Mouse (Mus musculus): Measurements from ENCODE around the gene Ntsr1. TPM values are rescaled to one million over a fixed set of nuclear protein-coding genes. Genes with fewer than 3 reads are reported as not detected.

The Ntsr1 gene
- polyA plus RNA-seq, 1 experiment from 2014 or later: 0.82 TPM

- H3K36me3 ChIP-seq: no peaks in the 10 kb centered on the region
- no peak overlapping the region for H3K9ac ChIP-seq
- no peak for ATAC-seq (ENCODE audit: low FRiP score)
- H3K4me2 ChIP-seq: no peak overlapping the region
- 55% methylated on average over 13 of the region's 13 CpGs for WGBS
- H3K4me1 ChIP-seq (replicated peaks): peaks cover 28% of the 10 kb centered on the region
- no peak overlapping the region for H3K4me3 ChIP-seq
- H3K27ac ChIP-seq: no peak overlapping the region
- no peaks in the 10 kb centered on the region for H3K9me3 ChIP-seq
- peaks cover 10% of the 10 kb centered on the region; the same call in 1 of the 2 replicates for H3K27me3 ChIP-seq
Observed at GRCm38 (mm10) chr2:180511875-180512661, 12.3 kb downstream of the Ntsr1 start.

GRCm38 (mm10) chr2:180513019-180513418 lies 13.2 kb downstream of the Ntsr1 start:
- Histone ChIP-seq H3K4me3 (no peak overlapping the region), H3K36me3 (no peaks in the 10 kb centered on the region), H3K27ac (no peak overlapping the region), H3K27me3 (peaks cover 10% of the 10 kb centered on the region; the same call in 1 of the 2 replicates), H3K4me2 (no peak overlapping the region), H3K9me3 (no peaks in the 10 kb centered on the region), H3K4me1 (replicated peaks) (peaks cover 28% of the 10 kb centered on the region), H3K9ac (no peak overlapping the region)
- ATAC-seq (ENCODE audit: low FRiP score): no peak
- 64% methylated on average over 3 of the region's 3 CpGs for WGBS

GRCm38 (mm10) chr2:180513835-180514234 lies 14.1 kb downstream of the Ntsr1 start:
- Histone ChIP-seq H3K4me2 (no peak overlapping the region), H3K4me1 (replicated peaks) (peaks cover 28% of the 10 kb centered on the region), H3K4me3 (no peak overlapping the region), H3K27ac (no peak overlapping the region), H3K9me3 (no peaks in the 10 kb centered on the region), H3K36me3 (no peaks in the 10 kb centered on the region), H3K27me3 (peaks cover 10% of the 10 kb centered on the region; the same call in 1 of the 2 replicates), H3K9ac (no peak overlapping the region)
- no peak for ATAC-seq (ENCODE audit: low FRiP score)
- 33% methylated on average over 4 of the region's 4 CpGs for WGBS

- WGBS: 58% methylated on average over 5 of the region's 5 CpGs
- H3K4me1 ChIP-seq (replicated peaks): 0 out of 2 replicates have a peak, but pooled peaks cover 2% of the 10 kb centered on the region
- no peaks in the 10 kb centered on the region for H3K9me3 ChIP-seq
- H3K36me3 ChIP-seq: no peaks in the 10 kb centered on the region
- H3K4me2 ChIP-seq: no peak overlapping the region
- no peak overlapping the region for H3K4me3 ChIP-seq
- no peak for ATAC-seq (ENCODE audit: low FRiP score)
- no peak overlapping the region for H3K9ac ChIP-seq
- no peak overlapping the region for H3K27ac ChIP-seq
- H3K27me3 ChIP-seq: peaks cover 16% of the 10 kb centered on the region; the same call in 1 of the 2 replicates
Observed at GRCm38 (mm10) chr2:180521437-180522221, 21.9 kb downstream of the Ntsr1 start.

GRCm38 (mm10) chr2:180522825-180523224 lies 23.0 kb downstream of the Ntsr1 start:
- peaks cover 8% of the 10 kb centered on the region; the same call in 1 of the 2 replicates for H3K4me1 ChIP-seq (replicated peaks)
- H3K4me3 ChIP-seq: no peak overlapping the region
- no peak overlapping the region for H3K9ac ChIP-seq
- ATAC-seq (ENCODE audit: low FRiP score): no peak
- no peaks in the 10 kb centered on the region for H3K36me3 ChIP-seq
- no peak overlapping the region for H3K4me2 ChIP-seq
- no peak overlapping the region for H3K27ac ChIP-seq
- no peaks in the 10 kb centered on the region for H3K9me3 ChIP-seq
- peaks cover 20% of the 10 kb centered on the region; the same call in 1 of the 2 replicates for H3K27me3 ChIP-seq
- 78% methylated on average over 4 of the region's 4 CpGs for WGBS

GRCm38 (mm10) chr2:180527447-180527846 lies 27.7 kb downstream of the Ntsr1 start:
- Histone ChIP-seq H3K36me3 (no peaks in the 10 kb centered on the region), H3K4me1 (replicated peaks) (peaks cover 32% of the 10 kb centered on the region), H3K27ac (0 out of 2 replicates have a peak overlapping the region, but pooled peaks have one; percentile 15), H3K4me3 (no peak overlapping the region), H3K27me3 (peaks cover 34% of the 10 kb centered on the region), H3K4me2 (no peak overlapping the region), H3K9ac (peak overlapping the region; percentile 10; the same call in 1 of the 2 replicates), H3K9me3 (no peaks in the 10 kb centered on the region)
- WGBS: 59% methylated on average over 7 of the region's 7 CpGs
- no peak for ATAC-seq (ENCODE audit: low FRiP score)

GRCm38 (mm10) chr2:180527883-180528282 lies 28.1 kb downstream of the Ntsr1 start:
- ATAC-seq (ENCODE audit: low FRiP score): peak; percentile 55; the same call in 1 of the 2 replicates
- Histone ChIP-seq H3K9ac (peak overlapping the region; percentile 10; the same call in 1 of the 2 replicates), H3K4me3 (no peak overlapping the region), H3K36me3 (no peaks in the 10 kb centered on the region), H3K4me2 (no peak overlapping the region), H3K27me3 (peaks cover 34% of the 10 kb centered on the region), H3K27ac (0 out of 2 replicates have a peak overlapping the region, but pooled peaks have one; percentile 15), H3K9me3 (no peaks in the 10 kb centered on the region), H3K4me1 (replicated peaks) (peaks cover 35% of the 10 kb centered on the region)
- 10% methylated on average over 8 of the region's 8 CpGs for WGBS

- WGBS: 34% methylated on average over 7 of the region's 7 CpGs
Observed at GRCm38 (mm10) chr2:180530130-180530529, 30.4 kb downstream of the Ntsr1 start.

GRCm38 (mm10) chr2:180530584-180530983 lies 30.8 kb downstream of the Ntsr1 start:
- no peak overlapping the region for H3K4me3 ChIP-seq
- 0 out of 2 replicates have a peak overlapping the region, but pooled peaks have one; percentile 17 for H3K4me2 ChIP-seq
- peaks cover 26% of the 10 kb centered on the region for H3K27me3 ChIP-seq
- no peak overlapping the region for H3K27ac ChIP-seq
- peaks cover 41% of the 10 kb centered on the region for H3K4me1 ChIP-seq (replicated peaks)
- 12% methylated on average over 3 of the region's 3 CpGs for WGBS
- peak overlapping the region; percentile 31; the same call in 1 of the 2 replicates for H3K9ac ChIP-seq
- ATAC-seq (ENCODE audit: low FRiP score): no peak; the same call in 1 of the 2 replicates
- H3K36me3 ChIP-seq: no peaks in the 10 kb centered on the region
- H3K9me3 ChIP-seq: no peaks in the 10 kb centered on the region

More at GRCm38 (mm10) chr2:180530130-180530529, 30.4 kb downstream of the Ntsr1 start:
- H3K9me3 ChIP-seq: no peaks in the 10 kb centered on the region
- H3K27ac ChIP-seq: no peak overlapping the region
- peaks cover 30% of the 10 kb centered on the region for H3K27me3 ChIP-seq
- H3K36me3 ChIP-seq: no peaks in the 10 kb centered on the region
- no peak overlapping the region for H3K4me3 ChIP-seq
- peak overlapping the region; percentile 31; the same call in 1 of the 2 replicates for H3K9ac ChIP-seq
- H3K4me2 ChIP-seq: peak overlapping the region; percentile 17; the same call in 1 of the 2 replicates
- ATAC-seq (ENCODE audit: low FRiP score): no peak
- H3K4me1 ChIP-seq (replicated peaks): peaks cover 41% of the 10 kb centered on the region

- no peak for ATAC-seq (ENCODE audit: low FRiP score)
- no peak overlapping the region for H3K4me3 ChIP-seq
- H3K9ac ChIP-seq: no peak overlapping the region
- H3K27me3 ChIP-seq: peaks cover 18% of the 10 kb centered on the region; the same call in 1 of the 2 replicates
- no peak overlapping the region for H3K4me2 ChIP-seq
- H3K27ac ChIP-seq: 0 out of 2 replicates have a peak overlapping the region, but pooled peaks have one; percentile 0
- H3K4me1 ChIP-seq (replicated peaks): peaks cover 45% of the 10 kb centered on the region
- H3K36me3 ChIP-seq: no peaks in the 10 kb centered on the region
- WGBS: 62% methylated on average over 7 of the region's 7 CpGs
- H3K9me3 ChIP-seq: no peaks in the 10 kb centered on the region
Observed at GRCm38 (mm10) chr2:180531671-180532385, 32.1 kb downstream of the Ntsr1 start.

- no peak overlapping the region for H3K4me3 ChIP-seq
- 0 out of 2 replicates have a peak overlapping the region, but pooled peaks have one; percentile 0 for H3K27ac ChIP-seq
- H3K4me1 ChIP-seq (replicated peaks): peaks cover 43% of the 10 kb centered on the region
- no peak for ATAC-seq (ENCODE audit: low FRiP score)
- peaks cover 16% of the 10 kb centered on the region; the same call in 1 of the 2 replicates for H3K27me3 ChIP-seq
- no peak overlapping the region for H3K4me2 ChIP-seq
- H3K9me3 ChIP-seq: no peaks in the 10 kb centered on the region
- no peaks in the 10 kb centered on the region for H3K36me3 ChIP-seq
- WGBS: 49% methylated on average over 6 of the region's 6 CpGs
- no peak overlapping the region for H3K9ac ChIP-seq
Observed at GRCm38 (mm10) chr2:180532386-180532995, 32.7 kb downstream of the Ntsr1 start.

Measured in hindbrain, embryonic 13.5 days (tissue).